Mouse (Mus musculus): ENCODE results near the gene Hpgd. TPM values are rescaled to one million over a fixed set of nuclear protein-coding genes. Genes with fewer than 3 reads are reported as not detected.
A peak's percentile ranks its signal among the peaks of the same experiment; 100 is the strongest.
"Not testable (repeated sequence)": the region's sequence is repeated elsewhere in the genome, so short reads cannot be mapped to it uniquely, and the experiment has no call there.

The Hpgd gene
- polyA plus RNA-seq, 1 experiment from 2014 or later = 216 TPM

- DNase-seq (ENCODE audit: low spot score) = no peak
- Histone ChIP-seq H3K9me3 (ENCODE audit: low read length) (no peaks in the 10 kb centered on the region), H3K4me1 (ENCODE audit: insufficient read depth, low read depth, low read length) (peaks cover 7% of the 10 kb centered on the region; the same call in 1 of the 2 replicates), H3K27ac (ENCODE audit: low read length) (no peak overlapping the region), H3K27me3 (replicated peaks; ENCODE audit: insufficient read depth, low read length) (no peaks in the 10 kb centered on the region), H3K36me3 (ENCODE audit: insufficient read depth, low read length) (no peaks in the 10 kb centered on the region), H3K4me2 (replicated peaks; ENCODE audit: low read depth, low read length) (no peak overlapping the region), H3K9ac (replicated peaks; ENCODE audit: low read depth) (no peak overlapping the region), H3K4me3 (ENCODE audit: low read depth, low read length) (no peak overlapping the region)
- TF ChIP-seq EP300 (IDR thresholded peaks at IDR 0.05) (no peak), CTCF (IDR thresholded peaks at IDR 0.05) (no peak)
- no peak for ATAC-seq
- WGBS = 70% methylated on average over 7 of the region's 7 CpGs
Observed at GRCm38 (mm10) chr8:56287370-56288072, 6.9 kb upstream of the Hpgd start.

- Histone ChIP-seq H3K9ac (replicated peaks; ENCODE audit: low read depth) (no peak overlapping the region), H3K9me3 (ENCODE audit: low read length) (no peaks in the 10 kb centered on the region), H3K36me3 (ENCODE audit: insufficient read depth, low read length) (no peaks in the 10 kb centered on the region), H3K4me1 (ENCODE audit: insufficient read depth, low read depth, low read length) (no peaks in the 10 kb centered on the region; the same call in 1 of the 2 replicates), H3K4me2 (replicated peaks; ENCODE audit: low read depth, low read length) (no peak overlapping the region), H3K27me3 (replicated peaks; ENCODE audit: insufficient read depth, low read length) (no peaks in the 10 kb centered on the region), H3K4me3 (ENCODE audit: low read depth, low read length) (no peak overlapping the region), H3K27ac (ENCODE audit: low read length) (no peak overlapping the region)
- TF ChIP-seq EP300 (IDR thresholded peaks at IDR 0.05) (no peak), CTCF (IDR thresholded peaks at IDR 0.05) (no peak)
- ATAC-seq (no peak), DNase-seq (ENCODE audit: low spot score) (no peak)
- WGBS = 87% methylated on average over 7 of the region's 7 CpGs
Observed at GRCm38 (mm10) chr8:56292318-56292717, 2.1 kb upstream of the Hpgd start.

DNA sequence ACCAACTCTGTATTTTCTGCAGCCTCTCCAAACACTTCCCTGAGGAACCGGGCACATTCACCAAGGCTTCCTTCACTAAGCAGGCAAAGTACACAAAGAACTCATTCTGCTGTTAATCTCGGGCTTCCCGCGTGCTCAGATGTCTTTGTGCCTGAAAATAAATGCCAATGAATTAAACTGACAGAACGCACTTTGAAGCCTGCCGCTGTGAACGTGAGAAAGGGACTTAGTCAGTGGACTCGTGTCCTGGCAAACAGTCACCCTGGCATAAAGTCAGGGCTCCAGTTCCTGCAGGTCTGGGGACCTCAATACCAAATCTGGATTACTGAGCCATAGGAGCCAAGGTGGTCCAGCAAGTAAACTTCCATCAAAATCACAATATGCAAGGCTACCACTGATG lies 905 bp upstream of the Hpgd start:
- DNase-seq (ENCODE audit: low spot score) (no peak), ATAC-seq (no peak)
- WGBS = 8% methylated on average over 8 of the region's 8 CpGs
- Histone ChIP-seq H3K27ac (ENCODE audit: low read length) (no peak overlapping the region), H3K4me3 (ENCODE audit: low read depth, low read length) (no peak overlapping the region), H3K27me3 (replicated peaks; ENCODE audit: insufficient read depth, low read length) (no peaks in the 10 kb centered on the region), H3K9me3 (ENCODE audit: low read length) (no peaks in the 10 kb centered on the region), H3K4me2 (replicated peaks; ENCODE audit: low read depth, low read length) (peak overlapping the region; percentile 77), H3K36me3 (ENCODE audit: insufficient read depth, low read length) (no peaks in the 10 kb centered on the region), H3K9ac (replicated peaks; ENCODE audit: low read depth) (no peak overlapping the region), H3K4me1 (ENCODE audit: insufficient read depth, low read depth, low read length) (no peaks in the 10 kb centered on the region; the same call in 1 of the 2 replicates)
- no peak for TF ChIP-seq EP300 (IDR thresholded peaks at IDR 0.05)
- TF ChIP-seq CTCF (IDR thresholded peaks at IDR 0.05) = no peak

- Histone ChIP-seq H3K27ac (ENCODE audit: low read length) (no peak overlapping the region), H3K27me3 (replicated peaks; ENCODE audit: insufficient read depth, low read length) (no peaks in the 10 kb centered on the region), H3K4me2 (replicated peaks; ENCODE audit: low read depth, low read length) (peak overlapping the region; percentile 77), H3K4me3 (ENCODE audit: low read depth, low read length) (peak overlapping the region; percentile 57), H3K9me3 (ENCODE audit: low read length) (no peaks in the 10 kb centered on the region), H3K4me1 (ENCODE audit: insufficient read depth, low read depth, low read length) (no peaks in the 10 kb centered on the region; the same call in 1 of the 2 replicates), H3K36me3 (ENCODE audit: insufficient read depth, low read length) (no peaks in the 10 kb centered on the region), H3K9ac (replicated peaks; ENCODE audit: low read depth) (no peak overlapping the region)
- peak; percentile 16 for DNase-seq (ENCODE audit: low spot score)
- ATAC-seq = no peak; the same call in 1 of the 2 replicates
- TF ChIP-seq CTCF (IDR thresholded peaks at IDR 0.05) (no peak), EP300 (IDR thresholded peaks at IDR 0.05) (no peak)
- WGBS = 13% methylated on average over 14 of the region's 14 CpGs
Observed at GRCm38 (mm10) chr8:56294886-56295555, 636 bp downstream of the Hpgd start.

- Histone ChIP-seq H3K4me3 (ENCODE audit: low read depth, low read length) (no peak overlapping the region), H3K27me3 (replicated peaks; ENCODE audit: insufficient read depth, low read length) (no peaks in the 10 kb centered on the region), H3K4me2 (replicated peaks; ENCODE audit: low read depth, low read length) (no peak overlapping the region), H3K27ac (ENCODE audit: low read length) (no peak overlapping the region), H3K4me1 (ENCODE audit: insufficient read depth, low read depth, low read length) (no peaks in the 10 kb centered on the region), H3K9ac (replicated peaks; ENCODE audit: low read depth) (no peak overlapping the region), H3K9me3 (ENCODE audit: low read length) (no peaks in the 10 kb centered on the region), H3K36me3 (ENCODE audit: insufficient read depth, low read length) (no peaks in the 10 kb centered on the region)
- TF ChIP-seq EP300 (IDR thresholded peaks at IDR 0.05) (no peak), CTCF (IDR thresholded peaks at IDR 0.05) (no peak)
- ATAC-seq (no peak), DNase-seq (ENCODE audit: low spot score) (no peak)
- 65% methylated on average over 5 of the region's 5 CpGs for WGBS
Observed at GRCm38 (mm10) chr8:56299421-56299820, 5.0 kb downstream of the Hpgd start.

DNA sequence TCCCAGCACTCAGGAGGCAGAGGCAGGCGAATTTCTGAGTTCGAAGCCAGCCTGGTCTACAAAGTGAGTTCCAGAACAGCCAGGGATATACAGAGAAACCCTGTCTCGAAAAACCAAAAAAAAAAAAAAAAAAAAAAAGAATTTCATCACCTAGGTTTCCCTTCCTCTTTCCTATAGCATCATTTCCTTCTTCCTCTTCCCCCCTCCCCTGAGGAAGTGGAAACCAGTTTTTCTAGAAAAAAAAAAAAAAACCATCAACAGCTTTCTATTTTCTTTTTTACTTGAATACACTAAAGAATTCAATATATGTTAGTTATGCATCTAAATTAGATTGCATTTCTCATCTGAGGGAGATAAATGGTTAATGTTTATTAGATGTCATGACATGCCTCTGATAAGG lies 6.9 kb downstream of the Hpgd start:
- not testable (repeated sequence) for H3K4me3 ChIP-seq (ENCODE audit: low read depth, low read length); H3K4me2 ChIP-seq (replicated peaks; ENCODE audit: low read depth, low read length); H3K9me3 ChIP-seq (ENCODE audit: low read length); H3K27me3 ChIP-seq (replicated peaks; ENCODE audit: insufficient read depth, low read length); H3K9ac ChIP-seq (replicated peaks; ENCODE audit: low read depth); H3K4me1 ChIP-seq (ENCODE audit: insufficient read depth, low read depth, low read length); H3K36me3 ChIP-seq (ENCODE audit: insufficient read depth, low read length); DNase-seq (ENCODE audit: low spot score); ATAC-seq; H3K27ac ChIP-seq (ENCODE audit: low read length)
- 86% methylated on average over 3 of the region's 3 CpGs for WGBS
